Mouse (Mus musculus) heart, postnatal 25 days (tissue): ENCODE measurements around the gene Fam81a. TPM values are rescaled to one million over a fixed set of nuclear protein-coding genes. Genes with fewer than 3 reads are reported as not detected.

Experiments
- DNase-seq: peaks from one replicate; pipeline ENCODE4 v3.0.0; 2022; ENCODE audit warnings: low spot score
- intact Hi-C: fragments of 180-260 bp; cut with DNase I; formaldehyde crosslinking; loops from one replicate; pipeline ENCODE4 v1.15.1; 2025
- total RNA-seq, 2 experiments: library from RNA; stranded (reverse); gene quantifications; 2 replicates each; pipeline ENCODE4 v1.2.3; 2021

Fam81a gene
- total RNA-seq, 2 experiments from 2014 or later, result 35.8 to 41.9 TPM

- DNase-seq, result no peak
- intact Hi-C loops, result no loop called here
These were observed 30.5 kb downstream of the Fam81a start for GRCm38 (mm10) chr9:70111869-70112286.

- intact Hi-C loops, result no loop called here
- no peak for DNase-seq
These were observed 31.5 kb downstream of the Fam81a start for GRCm38 (mm10) chr9:70110871-70111270.

DNA sequence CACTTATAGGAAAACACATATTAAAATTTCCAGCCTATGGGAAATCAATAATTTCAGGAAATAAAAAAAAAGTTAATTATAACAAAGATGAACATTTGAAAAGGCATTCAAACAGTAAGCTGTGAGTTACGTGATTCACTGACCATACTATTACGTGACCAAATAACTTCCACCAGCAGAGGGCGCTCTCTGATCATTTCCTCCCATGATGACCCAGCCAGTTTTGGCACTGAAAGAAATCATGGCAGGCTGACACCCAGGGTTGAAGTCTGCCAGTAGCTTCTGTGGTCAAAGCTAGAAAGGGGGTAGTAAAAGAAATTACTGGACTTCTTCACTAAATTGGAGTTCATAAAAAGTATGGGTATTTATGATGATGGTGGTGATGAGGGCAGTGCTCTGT lies 33.1 kb downstream of the Fam81a start:
- DNase-seq, result peak; percentile 6
- intact Hi-C loops, result loop anchor here (1.0 kb wide), 1 partner anchor 283 kb away; no protein-coding TSS in a partner anchor

DNA sequence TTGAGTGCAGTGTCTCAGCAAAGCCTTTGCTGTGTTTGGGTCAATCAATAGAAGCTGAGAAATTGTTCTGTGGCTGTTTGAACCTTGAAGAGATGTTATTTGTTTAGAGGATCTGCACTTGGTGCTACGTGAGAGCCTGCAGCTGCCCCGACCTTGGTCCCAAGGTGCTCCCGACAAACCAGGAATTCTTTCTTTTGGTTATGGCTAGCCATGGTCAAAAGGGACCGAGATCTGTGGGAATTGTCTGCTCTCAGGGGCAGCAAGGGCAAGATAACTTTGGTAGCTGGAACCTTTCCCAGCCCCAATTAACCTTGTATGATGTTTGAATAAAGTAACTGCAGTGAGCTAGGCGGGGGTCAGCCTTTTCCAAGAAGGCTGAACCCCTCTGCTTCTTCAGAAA lies 34.2 kb downstream of the Fam81a start:
- intact Hi-C loops, result no loop called here
- DNase-seq, result no peak

- intact Hi-C loops, result no loop called here
- DNase-seq, result no peak
These were observed 36.8 kb downstream of the Fam81a start for GRCm38 (mm10) chr9:70105573-70105972.

DNA sequence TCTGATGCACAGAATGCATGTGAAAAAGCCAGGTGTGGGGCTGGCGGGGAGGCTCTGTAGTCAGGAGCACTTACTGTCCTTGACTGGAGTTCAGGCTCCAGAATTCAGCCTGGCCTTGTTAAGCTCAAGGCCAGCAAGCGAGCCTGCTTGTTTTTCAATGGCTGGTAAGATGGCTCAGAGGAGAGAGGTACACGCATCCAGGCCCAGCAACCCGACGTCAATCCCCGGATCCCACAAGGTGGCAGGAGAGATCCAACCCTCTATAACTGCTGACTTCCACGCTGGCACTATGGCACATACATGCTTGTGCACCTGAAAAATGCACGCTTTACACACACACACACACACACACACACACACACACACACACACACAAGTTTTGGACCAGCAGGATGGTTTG lies 39.3 kb downstream of the Fam81a start:
- intact Hi-C loops, result no loop called here

GRCm38 (mm10) chr9:70097542-70097941 lies 44.8 kb downstream of the Fam81a start:
- intact Hi-C loops, result no loop called here

More for the DNA sequence above, 39.3 kb downstream of the Fam81a start:
- no peak for DNase-seq

DNA sequence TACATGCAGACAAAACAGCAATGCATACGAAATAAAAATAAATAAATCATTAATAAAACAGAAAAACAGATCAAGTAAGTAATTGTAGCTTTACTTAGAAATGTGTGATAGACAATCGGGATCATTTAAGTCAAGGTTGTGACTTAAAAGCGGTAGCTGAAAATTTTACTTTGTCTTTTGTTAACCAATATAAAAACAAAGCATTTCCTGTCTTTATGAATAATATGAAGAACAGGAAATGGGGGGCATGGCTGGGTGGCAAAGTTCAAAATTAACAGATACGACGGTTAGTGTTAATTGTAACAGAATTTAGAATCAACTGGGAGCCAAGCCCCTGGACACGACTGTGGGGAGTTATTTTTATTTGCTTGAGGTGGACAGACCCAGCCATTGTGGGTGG lies 47.3 kb downstream of the Fam81a start:
- no peak for DNase-seq
- intact Hi-C loops, result no loop called here

More at GRCm38 (mm10) chr9:70097542-70097941, 44.8 kb downstream of the Fam81a start:
- DNase-seq, result no peak

DNA sequence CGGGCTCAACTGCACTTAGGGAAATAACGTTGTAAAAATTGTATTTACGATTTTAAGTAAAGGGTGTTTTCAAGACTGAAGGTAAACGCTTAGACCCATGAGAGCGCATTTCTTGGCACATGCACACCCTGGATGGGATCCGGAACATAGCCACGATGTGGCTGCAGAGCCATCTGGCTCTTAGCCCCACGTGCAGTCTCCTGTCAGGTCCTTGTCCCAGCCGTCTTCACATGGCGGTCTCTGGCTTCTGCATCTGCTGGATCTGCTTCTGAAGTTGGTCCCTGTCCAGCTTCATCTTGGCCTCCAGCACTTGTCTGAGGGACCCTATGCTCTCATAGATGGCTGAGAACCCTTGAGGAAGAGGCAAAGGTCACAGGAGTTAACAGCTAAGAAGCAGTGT lies 51.8 kb downstream of the Fam81a start:
- DNase-seq, result no peak
- intact Hi-C loops, result no loop called here

GRCm38 (mm10) chr9:70088786-70089096 lies 53.6 kb downstream of the Fam81a start:
- no peak for DNase-seq
- intact Hi-C loops, result no loop called here

GRCm38 (mm10) chr9:70088041-70088785 lies 54.1 kb downstream of the Fam81a start:
- intact Hi-C loops, result no loop called here
- DNase-seq, result no peak

DNA sequence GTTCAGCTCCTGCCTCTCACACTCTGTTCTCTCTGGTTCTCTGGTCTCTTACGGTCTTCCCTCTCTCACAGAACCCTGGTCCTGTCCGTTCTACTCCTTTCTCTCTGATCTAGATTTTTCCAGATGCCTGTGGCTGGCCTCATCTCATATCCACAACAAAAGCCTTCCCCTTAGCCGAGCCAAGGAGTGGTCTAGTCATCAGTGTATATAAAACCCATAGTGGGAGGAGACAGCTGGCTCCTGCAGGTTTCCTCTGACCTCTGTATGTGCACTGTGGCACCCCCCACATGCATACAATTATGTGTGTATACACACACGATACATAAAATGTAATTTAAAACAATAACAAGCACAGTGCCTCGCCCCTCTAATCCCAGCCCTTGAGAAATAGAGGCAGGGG lies 55.0 kb downstream of the Fam81a start:
- intact Hi-C loops, result no loop called here
- DNase-seq, result no peak

- intact Hi-C loops, result no loop called here
- no peak for DNase-seq
These were observed 56.3 kb downstream of the Fam81a start for GRCm38 (mm10) chr9:70086091-70086490.

DNA sequence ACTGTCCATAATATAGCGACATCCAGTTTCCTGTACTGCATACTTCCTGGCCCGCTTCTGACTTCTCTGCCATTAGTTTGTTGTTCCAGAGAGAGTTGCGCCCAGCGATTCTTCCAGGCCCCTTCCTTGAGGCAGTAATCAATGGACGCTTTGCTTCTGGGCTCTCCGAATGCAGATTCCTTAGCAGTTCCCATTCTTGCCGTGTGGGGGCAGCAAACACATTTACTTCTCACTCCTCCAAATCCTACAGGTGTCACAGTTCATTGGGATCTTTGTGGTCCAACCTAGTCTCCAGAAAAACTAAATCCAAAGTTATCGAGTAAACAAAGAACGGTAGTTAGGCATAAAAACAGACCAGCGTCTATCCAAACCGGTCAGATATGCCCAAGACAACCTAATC lies 58.3 kb downstream of the Fam81a start:
- DNase-seq, result no peak
- intact Hi-C loops, result loop anchor here (5.0 kb wide), 1 partner anchor 137 kb away; no protein-coding TSS in a partner anchor

DNA sequence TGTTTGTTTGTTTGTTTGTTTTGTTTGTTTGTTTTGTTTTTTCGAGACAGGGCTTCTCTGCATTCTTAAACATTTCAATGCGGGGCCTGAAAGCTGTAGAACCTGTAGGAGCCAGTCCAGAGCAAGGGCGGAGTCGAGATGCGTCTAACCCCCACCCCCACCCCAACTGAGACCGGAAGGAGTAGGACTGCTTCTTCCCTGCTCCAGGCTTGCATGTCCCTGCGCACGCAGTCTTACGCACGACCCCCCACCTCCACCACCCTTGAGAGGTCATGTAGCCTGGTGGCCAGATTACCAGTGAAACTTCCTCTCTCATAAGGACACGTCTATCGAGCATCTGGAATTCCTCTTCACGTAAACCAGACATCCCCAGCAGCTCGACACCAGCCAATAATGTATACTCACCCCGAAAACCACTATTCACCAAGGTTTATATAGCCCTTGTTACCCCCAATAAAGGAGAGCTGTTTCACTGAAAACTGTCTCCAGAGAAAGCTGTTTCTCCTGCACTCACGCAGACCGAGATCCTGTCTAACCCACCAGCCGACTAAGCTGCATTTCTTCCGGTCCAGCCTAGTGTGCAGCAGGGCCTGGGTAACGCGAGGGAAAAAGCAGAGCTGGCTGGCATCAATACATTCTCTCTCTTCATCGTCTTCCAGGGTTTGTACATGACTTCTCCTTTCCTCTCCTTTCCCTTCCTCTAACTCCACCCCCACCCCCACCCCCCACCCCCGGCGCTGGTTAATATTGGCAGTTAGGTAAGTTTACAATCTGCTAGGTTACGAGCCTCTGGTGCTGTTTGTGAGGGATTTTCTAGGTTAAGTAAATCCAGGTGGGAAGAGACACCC lies 59.8 kb downstream of the Fam81a start:
- intact Hi-C loops, result loop anchor here (5.0 kb wide), 1 partner anchor 135 kb away; no protein-coding TSS in a partner anchor

DNA sequence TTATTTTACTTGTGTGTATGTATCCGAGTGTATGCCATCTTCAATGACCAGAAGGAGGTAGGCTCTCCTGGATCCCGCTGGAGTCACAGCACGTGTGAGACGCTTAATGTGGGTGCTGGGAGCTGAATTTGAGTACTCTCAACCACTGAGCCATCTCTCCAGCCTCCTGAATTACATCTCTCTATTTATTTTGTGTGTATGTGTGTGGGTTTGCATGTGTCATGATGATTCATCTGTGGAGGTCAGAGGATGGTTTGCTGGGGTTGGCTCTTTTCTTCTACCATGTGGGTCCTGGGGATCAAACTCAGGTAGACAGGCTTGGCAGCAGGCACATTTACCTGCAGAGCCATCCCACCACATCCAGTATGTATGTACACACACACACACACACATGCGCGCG lies 60.6 kb downstream of the Fam81a start:
- intact Hi-C loops, result loop anchor here (2.0 to 5.0 kb wide), 2 partner anchors 63 to 134 kb away; no protein-coding TSS in a partner anchor
- no peak for DNase-seq

More for the DNA sequence above, 59.8 kb downstream of the Fam81a start:
- DNase-seq, result no peak

GRCm38 (mm10) chr9:70080976-70081375 lies 61.4 kb downstream of the Fam81a start:
- DNase-seq, result no peak
- intact Hi-C loops, result loop anchor here (2.0 to 5.0 kb wide), 2 partner anchors 62 to 134 kb away; no protein-coding TSS in a partner anchor

- intact Hi-C loops, result loop anchor here (2.0 to 5.0 kb wide), 2 partner anchors 61 to 133 kb away; no protein-coding TSS in a partner anchor
- DNase-seq, result no peak
These were observed 62.1 kb downstream of the Fam81a start for GRCm38 (mm10) chr9:70080027-70080800.

DNA sequence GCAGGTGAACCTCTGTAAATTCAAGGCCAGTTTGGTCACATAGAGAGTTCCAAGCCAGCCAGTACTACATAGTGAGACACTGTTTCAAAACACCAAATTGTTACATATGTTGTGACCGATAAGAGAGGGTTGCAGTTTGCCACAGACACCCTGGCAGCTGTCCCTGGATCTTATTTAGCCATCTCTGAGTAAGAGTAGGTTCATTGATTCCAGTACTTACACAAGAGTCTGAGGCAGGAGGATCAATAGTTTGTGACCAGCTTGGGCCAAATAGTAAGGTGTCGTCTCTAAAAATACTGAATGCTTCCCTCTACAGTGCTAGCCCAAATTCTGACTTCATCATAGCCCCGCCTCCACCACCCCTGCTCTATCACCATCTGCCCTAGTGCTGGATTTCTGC lies 64.3 kb downstream of the Fam81a start:
- DNase-seq, result no peak
- intact Hi-C loops, result no loop called here

DNA sequence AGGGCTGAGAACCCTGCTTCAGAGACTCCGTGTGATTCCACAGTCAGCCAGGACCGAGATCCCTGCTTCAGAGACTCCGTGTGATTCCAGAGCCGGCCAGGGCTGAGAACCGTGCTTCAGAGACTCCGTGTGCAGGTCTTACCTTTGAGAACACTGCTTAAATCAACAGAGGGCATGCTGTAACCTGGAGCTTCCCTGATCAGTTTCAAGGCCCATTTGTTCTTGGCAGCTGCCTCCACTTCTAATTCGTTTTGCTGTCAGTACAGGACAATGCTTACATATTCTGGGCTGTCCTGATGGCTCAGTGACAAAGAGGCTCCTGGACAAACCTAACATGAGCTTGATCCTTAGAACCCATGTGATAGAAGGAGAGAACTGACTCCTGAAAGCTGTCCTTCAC lies 65.2 kb downstream of the Fam81a start:
- DNase-seq, result no peak
- intact Hi-C loops, result no loop called here
